Comparison of ENCODE assay signal across 25 mouse cellular contexts in the genomic region with DNA sequence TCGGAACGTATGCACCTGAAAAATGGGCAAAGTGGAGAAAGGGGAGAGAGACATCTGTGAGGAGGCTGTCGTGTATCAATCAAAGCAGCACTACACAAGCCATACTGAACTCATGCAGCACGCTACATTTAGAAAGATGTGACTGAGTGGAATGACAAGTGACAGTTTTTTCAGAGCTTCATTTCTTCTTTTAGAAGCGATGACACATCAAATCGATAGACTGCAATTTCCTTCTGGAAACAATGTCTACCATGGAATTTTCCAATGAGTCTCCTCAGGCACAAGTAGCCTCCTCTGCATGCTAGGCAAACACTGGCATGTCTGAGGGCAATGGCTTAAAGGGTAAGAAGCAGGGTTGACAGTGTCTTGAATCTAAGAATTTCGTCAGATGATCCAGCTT. TPM values are rescaled to one million over a fixed set of nuclear protein-coding genes. Genes with fewer than 3 reads are reported as not detected.
"Had no signal": no experiment of that assay in that cellular context is flagged by ENCODE, and none has a peak within 500 bp of the region (broad histone marks: within the 10 kb centered on the region; RNA-seq: fewer than 3 reads in every experiment).

No protein-coding gene starts in this region.

- H3K4me1 ChIP-seq: kidney, embryonic 15.5 days; limb, embryonic 12.5 days; limb, embryonic 15.5 days; lung, embryonic 15.5 days; midbrain, embryonic 12.5 days; midbrain, embryonic 15.5 days; neural tube, embryonic 12.5 days; neural tube, embryonic 15.5 days; stomach, embryonic 15.5 days had no signal

- H3K9ac ChIP-seq: kidney, embryonic 15.5 days; limb, embryonic 12.5 days; limb, embryonic 15.5 days; liver, embryonic 14.5 days; lung, embryonic 15.5 days; midbrain, embryonic 12.5 days; midbrain, embryonic 15.5 days; neural tube, embryonic 12.5 days; neural tube, embryonic 15.5 days; stomach, embryonic 15.5 days had no signal

- DNase-seq: kidney, adult 8-10 months; kidney, postnatal 10 days; kidney, postnatal 36 days; layer of hippocampus, adult 9-11 months; left cerebral cortex, postnatal 4 days; lung, adult 18-20 months; lung, postnatal 10 days; lung, postnatal 36 days; right cerebral cortex, postnatal 25 days; spleen, adult 18-20 months; thymus, adult 18-20 months; thymus, postnatal 36 days had no signal

- H3K4me2 ChIP-seq: kidney, embryonic 15.5 days; limb, embryonic 12.5 days; limb, embryonic 15.5 days; liver, embryonic 11.5 days; lung, embryonic 15.5 days; midbrain, embryonic 12.5 days; midbrain, embryonic 15.5 days; neural tube, embryonic 12.5 days; neural tube, embryonic 15.5 days; stomach, embryonic 15.5 days had no signal

- H3K9me3 ChIP-seq: kidney, embryonic 15.5 days; limb, embryonic 15.5 days; lung, embryonic 15.5 days; megakaryocyte, embryonic 14.5 days; midbrain, embryonic 12.5 days; midbrain, embryonic 15.5 days; neural tube, embryonic 15.5 days; stomach, embryonic 15.5 days had no signal

- H3K27me3 ChIP-seq: kidney, embryonic 15.5 days; limb, embryonic 12.5 days; limb, embryonic 15.5 days; lung, embryonic 15.5 days; midbrain, embryonic 12.5 days; midbrain, embryonic 15.5 days; neural tube, embryonic 12.5 days; neural tube, embryonic 15.5 days; stomach, embryonic 15.5 days had no signal

- H3K27ac ChIP-seq: kidney, embryonic 15.5 days; limb, embryonic 12.5 days; limb, embryonic 15.5 days; liver, embryonic 14.5 days; lung, embryonic 15.5 days; midbrain, embryonic 12.5 days; midbrain, embryonic 15.5 days; neural tube, embryonic 12.5 days; neural tube, embryonic 15.5 days; stomach, embryonic 15.5 days had no signal

- H3K36me3 ChIP-seq: midbrain, embryonic 15.5 days; stomach, embryonic 15.5 days had no signal

- H3K4me3 ChIP-seq: kidney, embryonic 15.5 days; limb, embryonic 12.5 days; limb, embryonic 15.5 days; lung, embryonic 15.5 days; megakaryocyte, embryonic 14.5 days; midbrain, embryonic 12.5 days; midbrain, embryonic 15.5 days; neural tube, embryonic 12.5 days; neural tube, embryonic 15.5 days; stomach, embryonic 15.5 days had no signal

- ATAC-seq: midbrain, embryonic 15.5 days had no signal

RNA-seq across cellular contexts. Expression of a gene that starts 51.7 kb away (rescaled TPM):
- polyA plus RNA-seq: urinary bladder, adult 2 months had no signal
